Mouse (Mus musculus): ENCODE measurements around the gene Lpin2. TPM values are rescaled to one million over a fixed set of nuclear protein-coding genes. Genes with fewer than 3 reads are reported as not detected.

Gene Lpin2
- total RNA-seq, 2 experiments from 2014 or later, result 3.0 to 6.3 TPM

DNA sequence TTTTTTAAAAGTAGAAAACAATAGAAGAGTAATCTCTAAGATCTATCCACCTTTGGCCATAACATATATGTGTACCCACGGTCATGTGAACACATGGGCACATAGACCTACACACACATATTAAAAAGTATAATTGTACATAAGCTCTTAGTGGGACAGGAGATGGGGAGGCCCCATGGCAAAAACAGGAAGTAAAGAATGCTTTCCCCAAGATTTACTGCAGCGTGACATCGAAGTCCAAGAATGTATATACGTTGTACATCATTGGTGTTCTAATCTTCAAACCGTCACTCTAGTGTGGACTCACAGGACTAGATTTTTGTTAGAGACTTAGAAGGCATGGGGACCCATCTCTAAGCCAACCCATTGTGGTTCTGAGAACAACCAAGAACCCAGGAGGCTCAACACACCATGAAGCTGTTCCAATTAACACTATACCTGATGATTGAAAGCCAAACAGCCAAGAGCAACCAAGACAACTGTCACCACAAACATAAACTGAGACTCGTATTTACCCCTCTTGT lies 109.6 kb downstream of the Lpin2 start:
- DNase-seq (ENCODE audit: low spot score), result no peak

DNA sequence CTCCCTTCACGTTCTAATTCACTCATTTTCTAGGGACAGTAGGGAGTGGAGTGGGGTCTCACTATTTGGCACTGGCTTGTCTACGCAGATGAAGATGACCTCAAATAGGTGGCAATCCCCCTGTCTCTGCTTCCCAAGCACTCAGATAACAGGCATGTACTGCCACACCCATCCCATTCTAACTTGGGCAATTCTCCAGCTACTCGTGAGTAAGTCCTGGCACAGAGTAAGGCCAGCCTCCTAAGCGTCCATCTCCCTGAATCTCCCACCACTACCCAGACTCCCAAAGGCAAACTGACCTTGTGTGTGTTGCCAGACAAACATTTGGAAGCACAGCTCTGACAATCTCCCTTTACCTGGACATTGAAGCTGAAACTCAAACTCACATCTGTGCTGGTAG lies 110.5 kb downstream of the Lpin2 start:
- no peak for DNase-seq (ENCODE audit: low spot score)

DNA sequence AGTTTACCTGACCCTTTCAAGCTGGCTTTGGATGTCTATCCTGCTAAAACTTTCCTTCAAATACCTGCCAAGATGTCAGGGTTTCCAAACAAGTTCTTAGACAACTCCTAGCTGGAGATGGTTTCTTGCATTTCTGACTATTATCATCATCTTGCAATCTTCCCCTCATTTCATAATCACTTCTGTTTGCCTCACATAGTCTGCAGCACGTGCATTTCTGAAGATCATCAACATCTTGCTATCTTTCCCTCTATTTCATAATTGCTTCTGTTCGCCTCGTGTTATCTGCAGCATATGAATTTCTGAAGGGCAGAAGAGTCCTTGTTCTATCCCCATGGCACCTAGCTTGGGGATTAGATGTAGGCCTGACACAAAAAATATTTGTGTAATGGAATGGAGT lies 112.2 kb downstream of the Lpin2 start:
- no peak for DNase-seq (ENCODE audit: low spot score)

Other genes with a start within 250 kb of the Lpin2 start
- 1,000 to 10,000 TPM; 1,275 to 1,360 TPM for gene Myom1, start 179.9 kb upstream of the Lpin2 start, total RNA-seq (2021)
- gene Myl12a, start 179.7 kb upstream of the Lpin2 start, total RNA-seq (2021), result 100 to 1,000 TPM; 404 to 553 TPM
- 1 to 10 TPM; 4.4 to 5.0 TPM for gene Emilin2, start 129.4 kb downstream of the Lpin2 start, total RNA-seq (2021)

Measured in gastrocnemius, adult 18-20 months (tissue).